Mouse (Mus musculus): ENCODE data around the gene Fcgr2b. TPM values are rescaled to one million over a fixed set of nuclear protein-coding genes. Genes with fewer than 3 reads are reported as not detected.
A peak's percentile ranks its signal among the peaks of the same experiment; 100 is the strongest.

The Fcgr2b gene
- total and polyA plus RNA-seq, 3 experiments: 4.7 to 8.2 TPM; not detected in 1

- TF ChIP-seq MXI1 (IDR thresholded peaks at IDR 0.05; ENCODE audit: low read depth, low read length): 0 out of 2 replicates have a peak, but pooled peaks have one; percentile 61
Measured at GRCm38 (mm10) chr1:170924485-170924884, 51.9 kb downstream of the Fcgr2b start (continued).

GRCm38 (mm10) chr1:170919308-170919707, 57.0 kb downstream of the Fcgr2b start:
- no peaks in the 10 kb centered on the region for H3K27me3 ChIP-seq (ENCODE audit: control insufficient read depth in 1 of 2, insufficient read depth in 2 of 2, low read length in 2 of 2)
- H3K4me3 ChIP-seq (ENCODE audit: control insufficient read depth in 1 of 2, insufficient read depth in 1 of 2, low read depth in 2 of 2, low read length in 2 of 2): no peak overlapping the region
- TF ChIP-seq MYC (IDR thresholded peaks at IDR 0.05; ENCODE audit: low read depth, low read length): no peak
- TF ChIP-seq NRF1 (IDR thresholded peaks at IDR 0.05; ENCODE audit: insufficient read depth, low read depth, low read length, poor library complexity, severe bottlenecking): no peak
- no peak for TF ChIP-seq CHD2 (IDR thresholded peaks at IDR 0.05; ENCODE audit: low read length)
- TF ChIP-seq MEF2A (IDR thresholded peaks at IDR 0.05; ENCODE audit: extremely low read depth, insufficient replicate concordance, low read depth, low read length, poor library complexity, severe bottlenecking): no peak
- no peak for TF ChIP-seq ELF1 (IDR thresholded peaks at IDR 0.05; ENCODE audit: low read depth, low read length)
- no peak for TF ChIP-seq POLR2A (IDR thresholded peaks at IDR 0.05; ENCODE audit: control insufficient read depth in 1 of 2, insufficient read depth in 1 of 2, low read depth in 1 of 2, low read length in 2 of 2, poor library complexity in 1 of 2)
- no peak for TF ChIP-seq NELFE (IDR thresholded peaks at IDR 0.05; ENCODE audit: low read depth, low read length)
- TF ChIP-seq GATA1 (IDR thresholded peaks at IDR 0.05; ENCODE audit: low read depth, low read length): no peak
- TF ChIP-seq MXI1 (IDR thresholded peaks at IDR 0.05; ENCODE audit: low read depth, low read length): no peak
- no peaks in the 10 kb centered on the region for H3K9me3 ChIP-seq (replicated peaks; ENCODE audit: insufficient read depth, low read length)
- no peaks in the 10 kb centered on the region for H3K79me2 ChIP-seq (ENCODE audit: control insufficient read depth, insufficient read depth, low read length, poor library complexity)
- peaks cover 0 to 6% of the 10 kb centered on the region in 2 experiments; a peak in 3 of 4 replicates for H3K4me1 ChIP-seq (ENCODE audit: control insufficient read depth in 1 of 2, insufficient read depth in 2 of 2, low read length in 2 of 2)
- peaks cover 0 to 3% of the 10 kb centered on the region in 2 experiments; a peak in 1 of 4 replicates for H3K36me3 ChIP-seq (ENCODE audit: control insufficient read depth in 1 of 2, insufficient read depth in 2 of 2, low read length in 2 of 2)
- no peak overlapping the region for H3K27ac ChIP-seq (ENCODE audit: control insufficient read depth, low read depth, low read length)
- no peak for DNase-seq (ENCODE audit: low read depth, low spot score)
- H3K9ac ChIP-seq (ENCODE audit: control insufficient read depth, low read depth, low read length, poor library complexity, severe bottlenecking): no peak overlapping the region

GRCm38 (mm10) chr1:170915657-170916056, 60.7 kb downstream of the Fcgr2b start:
- H3K36me3 ChIP-seq (ENCODE audit: control insufficient read depth in 1 of 2, insufficient read depth in 2 of 2, low read length in 2 of 2): no peaks in the 10 kb centered on the region
- 0 out of 2 replicates have a peak, but pooled peaks have one; percentile 28 for TF ChIP-seq ETS1 (IDR thresholded peaks at IDR 0.05; ENCODE audit: low read depth, low read length)
- no peak for TF ChIP-seq UBTF (IDR thresholded peaks at IDR 0.05; ENCODE audit: borderline replicate concordance, insufficient read depth, low read depth, low read length)
- TF ChIP-seq ELF1 (IDR thresholded peaks at IDR 0.05; ENCODE audit: low read depth, low read length): no peak
- no peak for TF ChIP-seq POLR2AphosphoS5 (IDR thresholded peaks at IDR 0.05; ENCODE audit: borderline replicate concordance, low read depth, low read length)
- peak; percentile 17 to 30; a peak in 2 of 4 replicates for TF ChIP-seq EP300 (IDR thresholded peaks at IDR 0.05; ENCODE audit: low read depth in 1 of 2, low read length in 2 of 2)
- no peaks in the 10 kb centered on the region for H3K79me2 ChIP-seq (ENCODE audit: control insufficient read depth, insufficient read depth, low read length, poor library complexity)
- H3K9me3 ChIP-seq (replicated peaks; ENCODE audit: insufficient read depth, low read length): no peaks in the 10 kb centered on the region
- DNase-seq (ENCODE audit: low read depth, low spot score): peak; percentile 56
- no peak overlapping the region for H3K4me3 ChIP-seq (ENCODE audit: control insufficient read depth in 1 of 2, insufficient read depth in 1 of 2, low read depth in 2 of 2, low read length in 2 of 2)
- no peak overlapping the region for H3K9ac ChIP-seq (ENCODE audit: control insufficient read depth, low read depth, low read length, poor library complexity, severe bottlenecking)
- 0 out of 4 replicates have a peak, but pooled peaks cover 0 to 2% of the 10 kb centered on the region in 2 experiments for H3K4me1 ChIP-seq (ENCODE audit: control insufficient read depth in 1 of 2, insufficient read depth in 2 of 2, low read length in 2 of 2)
- no peak overlapping the region for H3K27ac ChIP-seq (ENCODE audit: control insufficient read depth, low read depth, low read length)
- no peaks in the 10 kb centered on the region for H3K27me3 ChIP-seq (ENCODE audit: control insufficient read depth in 1 of 2, insufficient read depth in 2 of 2, low read length in 2 of 2)

All from MEL (cell line).